Mouse (Mus musculus): ENCODE data around the gene Nup93.

Nup93 gene

GRCm38 (mm10) chr8:94186542-94186941, 27.8 kb upstream of the Nup93 start:
- DNase-seq (ENCODE audit: low read depth, low spot score), result peak; percentile 61

- peak; percentile 36 for DNase-seq (ENCODE audit: low read depth, low spot score)
Measured at GRCm38 (mm10) chr8:94187290-94188002, 26.9 kb upstream of the Nup93 start.

- no peak for DNase-seq (ENCODE audit: low read depth, low spot score)
Measured at GRCm38 (mm10) chr8:94189275-94190031, 24.9 kb upstream of the Nup93 start.

GRCm38 (mm10) chr8:94191101-94191691, 23.2 kb upstream of the Nup93 start:
- peak; percentile 63 for DNase-seq (ENCODE audit: low read depth, low spot score)

GRCm38 (mm10) chr8:94192926-94193325, 21.4 kb upstream of the Nup93 start:
- DNase-seq (ENCODE audit: low read depth, low spot score), result no peak

GRCm38 (mm10) chr8:94194591-94195223, 19.7 kb upstream of the Nup93 start:
- DNase-seq (ENCODE audit: low read depth, low spot score), result no peak

- DNase-seq (ENCODE audit: low read depth, low spot score), result peak; percentile 80
Measured at GRCm38 (mm10) chr8:94199202-94199869, 15.0 kb upstream of the Nup93 start.

- no peak for DNase-seq (ENCODE audit: low read depth, low spot score)
Measured at GRCm38 (mm10) chr8:94204043-94204442, 10.3 kb upstream of the Nup93 start.

GRCm38 (mm10) chr8:94205736-94206135, 8.6 kb upstream of the Nup93 start:
- DNase-seq (ENCODE audit: low read depth, low spot score), result peak; percentile 81

- DNase-seq (ENCODE audit: low read depth, low spot score), result no peak
Measured at GRCm38 (mm10) chr8:94206256-94206655, 8.1 kb upstream of the Nup93 start.

- DNase-seq (ENCODE audit: low read depth, low spot score), result no peak
Measured at GRCm38 (mm10) chr8:94207491-94207890, 6.9 kb upstream of the Nup93 start.

GRCm38 (mm10) chr8:94209639-94210038, 4.7 kb upstream of the Nup93 start:
- DNase-seq (ENCODE audit: low read depth, low spot score), result no peak

- DNase-seq (ENCODE audit: low read depth, low spot score), result no peak
Measured at GRCm38 (mm10) chr8:94210225-94210624, 4.1 kb upstream of the Nup93 start.

GRCm38 (mm10) chr8:94213819-94214218, 545 bp upstream of the Nup93 start:
- no peak for DNase-seq (ENCODE audit: low read depth, low spot score)

GRCm38 (mm10) chr8:94227381-94227939, 13.1 kb downstream of the Nup93 start:
- DNase-seq (ENCODE audit: low read depth, low spot score), result no peak

GRCm38 (mm10) chr8:94240240-94240751, 25.9 kb downstream of the Nup93 start:
- DNase-seq (ENCODE audit: low read depth, low spot score), result no peak

GRCm38 (mm10) chr8:94249836-94250435, 35.6 kb downstream of the Nup93 start:
- no peak for DNase-seq (ENCODE audit: low read depth, low spot score)

- DNase-seq (ENCODE audit: low read depth, low spot score), result no peak
Measured at GRCm38 (mm10) chr8:94258881-94259280, 44.5 kb downstream of the Nup93 start.

GRCm38 (mm10) chr8:94262626-94263297, 48.4 kb downstream of the Nup93 start:
- no peak for DNase-seq (ENCODE audit: low read depth, low spot score)
